Mouse (Mus musculus): ENCODE measurements around the gene Gimap4.

DNA sequence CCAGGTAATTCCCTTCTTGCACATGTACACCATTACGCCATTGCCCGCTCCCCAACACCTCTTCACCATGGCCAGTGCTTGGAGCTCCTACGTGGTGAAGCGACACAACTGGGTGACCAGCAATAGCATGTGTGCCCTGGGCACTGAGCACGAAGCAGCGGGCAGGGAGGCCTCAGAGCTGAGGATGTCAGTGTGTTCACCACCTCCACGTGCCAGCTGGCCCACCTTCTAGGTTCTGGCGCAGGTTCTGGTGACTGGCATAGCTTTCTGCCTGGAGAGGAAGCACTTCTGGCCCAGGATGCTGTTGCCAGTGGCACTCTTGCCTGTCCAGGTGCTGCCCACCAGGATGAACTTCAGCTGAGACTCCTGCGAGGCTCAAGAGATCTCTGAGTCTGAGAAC lies 18.9 kb upstream of the Gimap4 start:
- TF ChIP-seq POLR2A (IDR thresholded peaks at IDR 0.05; ENCODE audit: low read depth, low read length) (no peak), CTCF (IDR thresholded peaks at IDR 0.05; ENCODE audit: extremely low read depth, insufficient read length, insufficient replicate concordance, low read depth, low read length) (no peak)

Data from small intestine, adult 2 months (tissue).